Mouse (Mus musculus): ENCODE measurements around the gene Pcsk4. TPM values are rescaled to one million over a fixed set of nuclear protein-coding genes. Genes with fewer than 3 reads are reported as not detected.

Pcsk4 gene
- polyA plus RNA-seq, 1 experiment from 2014 or later = 4.9 TPM

GRCm38 (mm10) chr10:80368392-80368791, 39.1 kb upstream of the Pcsk4 start:
- Histone ChIP-seq H3K4me2 (ENCODE audit: low read depth, low read length) (no peak overlapping the region), H3K9ac (replicated peaks; ENCODE audit: low read depth, low read length) (no peak overlapping the region), H3K4me1 (ENCODE audit: control insufficient read depth, insufficient read depth, low read length) (no peaks in the 10 kb centered on the region; the same call in 1 of the 2 replicates), H3K4me3 (ENCODE audit: low read depth, low read length) (no peak overlapping the region), H3K9me3 (ENCODE audit: control insufficient read depth, low read length) (no peaks in the 10 kb centered on the region), H3K36me3 (ENCODE audit: control insufficient read depth, insufficient read depth, low read length) (no peaks in the 10 kb centered on the region), H3K27me3 (ENCODE audit: control insufficient read depth, insufficient read depth, low read length) (no peaks in the 10 kb centered on the region), H3K27ac (ENCODE audit: low read depth, low read length) (no peak overlapping the region)
- ATAC-seq (ENCODE audit: low read depth) = no peak
- WGBS = 87% methylated on average over 6 of the region's 6 CpGs

- no peak for ATAC-seq (ENCODE audit: low read depth)
- no peak overlapping the region for H3K9ac ChIP-seq (replicated peaks; ENCODE audit: low read depth, low read length)
- no peaks in the 10 kb centered on the region for H3K9me3 ChIP-seq (ENCODE audit: control insufficient read depth, low read length)
- 65% methylated on average over 5 of the region's 5 CpGs for WGBS
- H3K27ac ChIP-seq (ENCODE audit: low read depth, low read length) = no peak overlapping the region
- no peak overlapping the region for H3K4me2 ChIP-seq (ENCODE audit: low read depth, low read length)
- H3K36me3 ChIP-seq (ENCODE audit: control insufficient read depth, insufficient read depth, low read length) = no peaks in the 10 kb centered on the region
- H3K27me3 ChIP-seq (ENCODE audit: control insufficient read depth, insufficient read depth, low read length) = no peaks in the 10 kb centered on the region
- H3K4me1 ChIP-seq (ENCODE audit: control insufficient read depth, insufficient read depth, low read length) = no peaks in the 10 kb centered on the region; the same call in 1 of the 2 replicates
- no peak overlapping the region for H3K4me3 ChIP-seq (ENCODE audit: low read depth, low read length)
Measured at GRCm38 (mm10) chr10:80367954-80368353, 38.7 kb upstream of the Pcsk4 start.

- H3K27ac ChIP-seq (ENCODE audit: low read depth, low read length) = no peak overlapping the region
- H3K9me3 ChIP-seq (ENCODE audit: control insufficient read depth, low read length) = no peaks in the 10 kb centered on the region
- no peaks in the 10 kb centered on the region for H3K27me3 ChIP-seq (ENCODE audit: control insufficient read depth, insufficient read depth, low read length)
- H3K9ac ChIP-seq (replicated peaks; ENCODE audit: low read depth, low read length) = no peak overlapping the region
- no peak overlapping the region for H3K4me2 ChIP-seq (ENCODE audit: low read depth, low read length)
- H3K36me3 ChIP-seq (ENCODE audit: control insufficient read depth, insufficient read depth, low read length) = no peaks in the 10 kb centered on the region
- no peaks in the 10 kb centered on the region for H3K4me1 ChIP-seq (ENCODE audit: control insufficient read depth, insufficient read depth, low read length)
- no peak overlapping the region for H3K4me3 ChIP-seq (ENCODE audit: low read depth, low read length)
- ATAC-seq (ENCODE audit: low read depth) = no peak
- whole genome bisulfite sequencing = 67% methylated on average over 6 of the region's 6 CpGs
Measured at GRCm38 (mm10) chr10:80365736-80366135, 36.4 kb upstream of the Pcsk4 start.

GRCm38 (mm10) chr10:80363734-80364133, 34.4 kb upstream of the Pcsk4 start:
- no peak for ATAC-seq (ENCODE audit: low read depth)
- no peak overlapping the region for H3K4me3 ChIP-seq (ENCODE audit: low read depth, low read length)
- H3K36me3 ChIP-seq (ENCODE audit: control insufficient read depth, insufficient read depth, low read length) = no peaks in the 10 kb centered on the region
- H3K27ac ChIP-seq (ENCODE audit: low read depth, low read length) = no peak overlapping the region
- H3K4me1 ChIP-seq (ENCODE audit: control insufficient read depth, insufficient read depth, low read length) = no peaks in the 10 kb centered on the region
- no peak overlapping the region for H3K4me2 ChIP-seq (ENCODE audit: low read depth, low read length)
- H3K27me3 ChIP-seq (ENCODE audit: control insufficient read depth, insufficient read depth, low read length) = peaks cover under 1% of the 10 kb centered on the region; the same call in 1 of the 2 replicates
- WGBS = 35% methylated on average over 6 of the region's 6 CpGs
- no peaks in the 10 kb centered on the region for H3K9me3 ChIP-seq (ENCODE audit: control insufficient read depth, low read length)
- no peak overlapping the region for H3K9ac ChIP-seq (replicated peaks; ENCODE audit: low read depth, low read length)

GRCm38 (mm10) chr10:80357994-80358639, 28.8 kb upstream of the Pcsk4 start:
- peaks cover 10% of the 10 kb centered on the region; the same call in 1 of the 2 replicates for H3K4me1 ChIP-seq (ENCODE audit: control insufficient read depth, insufficient read depth, low read length)
- H3K9me3 ChIP-seq (ENCODE audit: control insufficient read depth, low read length) = no peaks in the 10 kb centered on the region
- H3K4me2 ChIP-seq (ENCODE audit: low read depth, low read length) = peak overlapping the region; percentile 43
- WGBS = 7% methylated on average over 28 of the region's 31 CpGs
- H3K36me3 ChIP-seq (ENCODE audit: control insufficient read depth, insufficient read depth, low read length) = no peaks in the 10 kb centered on the region
- peak overlapping the region; percentile 22 for H3K4me3 ChIP-seq (ENCODE audit: low read depth, low read length)
- no peak overlapping the region for H3K27ac ChIP-seq (ENCODE audit: low read depth, low read length)
- H3K9ac ChIP-seq (replicated peaks; ENCODE audit: low read depth, low read length) = peak overlapping the region; percentile 11; the same call in 1 of the 2 replicates
- peak; percentile 49; the same call in 1 of the 2 replicates for ATAC-seq (ENCODE audit: low read depth)
- peaks cover 41% of the 10 kb centered on the region for H3K27me3 ChIP-seq (ENCODE audit: control insufficient read depth, insufficient read depth, low read length)

GRCm38 (mm10) chr10:80357336-80357735, 28.0 kb upstream of the Pcsk4 start:
- WGBS = 31% methylated on average over 7 of the region's 7 CpGs
- no peak for ATAC-seq (ENCODE audit: low read depth)
- no peak overlapping the region for H3K9ac ChIP-seq (replicated peaks; ENCODE audit: low read depth, low read length)
- peak overlapping the region; percentile 43 for H3K4me2 ChIP-seq (ENCODE audit: low read depth, low read length)
- peaks cover 46% of the 10 kb centered on the region for H3K27me3 ChIP-seq (ENCODE audit: control insufficient read depth, insufficient read depth, low read length)
- no peak overlapping the region; the same call in 1 of the 2 replicates for H3K4me3 ChIP-seq (ENCODE audit: low read depth, low read length)
- H3K4me1 ChIP-seq (ENCODE audit: control insufficient read depth, insufficient read depth, low read length) = peaks cover 10% of the 10 kb centered on the region; the same call in 1 of the 2 replicates
- no peaks in the 10 kb centered on the region for H3K36me3 ChIP-seq (ENCODE audit: control insufficient read depth, insufficient read depth, low read length)
- no peak overlapping the region for H3K27ac ChIP-seq (ENCODE audit: low read depth, low read length)
- H3K9me3 ChIP-seq (ENCODE audit: control insufficient read depth, low read length) = no peaks in the 10 kb centered on the region

GRCm38 (mm10) chr10:80356737-80357136, 27.4 kb upstream of the Pcsk4 start:
- WGBS = 1% methylated on average over 33 of the region's 34 CpGs
- Histone ChIP-seq H3K4me1 (ENCODE audit: control insufficient read depth, insufficient read depth, low read length) (peaks cover 10% of the 10 kb centered on the region; the same call in 1 of the 2 replicates), H3K4me2 (ENCODE audit: low read depth, low read length) (peak overlapping the region; percentile 48), H3K27me3 (ENCODE audit: control insufficient read depth, insufficient read depth, low read length) (peaks cover 46% of the 10 kb centered on the region), H3K4me3 (ENCODE audit: low read depth, low read length) (peak overlapping the region; percentile 26), H3K27ac (ENCODE audit: low read depth, low read length) (no peak overlapping the region), H3K9ac (replicated peaks; ENCODE audit: low read depth, low read length) (no peak overlapping the region; the same call in 1 of the 2 replicates), H3K9me3 (ENCODE audit: control insufficient read depth, low read length) (no peaks in the 10 kb centered on the region), H3K36me3 (ENCODE audit: control insufficient read depth, insufficient read depth, low read length) (no peaks in the 10 kb centered on the region)
- ATAC-seq (ENCODE audit: low read depth) = 0 out of 2 replicates have a peak, but pooled peaks have one; percentile 14

- no peak; the same call in 1 of the 2 replicates for ATAC-seq (ENCODE audit: low read depth)
Measured at GRCm38 (mm10) chr10:80356001-80356682, 26.8 kb upstream of the Pcsk4 start, which contains the start of gene Plk5. Plk5 (plus strand) TSS chr10:80356459.

GRCm38 (mm10) chr10:80355431-80355830, 26.1 kb upstream of the Pcsk4 start:
- Histone ChIP-seq H3K9me3 (ENCODE audit: control insufficient read depth, low read length) (no peaks in the 10 kb centered on the region), H3K36me3 (ENCODE audit: control insufficient read depth, insufficient read depth, low read length) (no peaks in the 10 kb centered on the region), H3K9ac (replicated peaks; ENCODE audit: low read depth, low read length) (no peak overlapping the region), H3K27ac (ENCODE audit: low read depth, low read length) (no peak overlapping the region), H3K4me3 (ENCODE audit: low read depth, low read length) (no peak overlapping the region), H3K4me1 (ENCODE audit: control insufficient read depth, insufficient read depth, low read length) (peaks cover 10% of the 10 kb centered on the region; the same call in 1 of the 2 replicates), H3K27me3 (ENCODE audit: control insufficient read depth, insufficient read depth, low read length) (peaks cover 49% of the 10 kb centered on the region), H3K4me2 (ENCODE audit: low read depth, low read length) (no peak overlapping the region)
- 10% methylated on average over 9 of the region's 9 CpGs for WGBS
- no peak for ATAC-seq (ENCODE audit: low read depth)

More at GRCm38 (mm10) chr10:80356001-80356682, 26.8 kb upstream of the Pcsk4 start, which contains the start of gene Plk5:
- Histone ChIP-seq H3K4me3 (ENCODE audit: low read depth, low read length) (peak within 1 kb of the TSS; percentile 26), H3K4me1 (ENCODE audit: control insufficient read depth, insufficient read depth, low read length) (peaks cover 10% of the 10 kb centered on the region; the same call in 1 of the 2 replicates), H3K27me3 (ENCODE audit: control insufficient read depth, insufficient read depth, low read length) (peaks cover 46% of the 10 kb centered on the region), H3K27ac (ENCODE audit: low read depth, low read length) (no peak within 1 kb of the TSS), H3K9me3 (ENCODE audit: control insufficient read depth, low read length) (no peaks in the 10 kb centered on the region), H3K9ac (replicated peaks; ENCODE audit: low read depth, low read length) (no peak within 1 kb of the TSS; the same call in 1 of the 2 replicates), H3K36me3 (ENCODE audit: control insufficient read depth, insufficient read depth, low read length) (no peaks in the 10 kb centered on the region), H3K4me2 (ENCODE audit: low read depth, low read length) (peak within 1 kb of the TSS; percentile 48)
- under 1% methylated on average over 51 of the region's 53 CpGs for WGBS
